In the genomic region with DNA sequence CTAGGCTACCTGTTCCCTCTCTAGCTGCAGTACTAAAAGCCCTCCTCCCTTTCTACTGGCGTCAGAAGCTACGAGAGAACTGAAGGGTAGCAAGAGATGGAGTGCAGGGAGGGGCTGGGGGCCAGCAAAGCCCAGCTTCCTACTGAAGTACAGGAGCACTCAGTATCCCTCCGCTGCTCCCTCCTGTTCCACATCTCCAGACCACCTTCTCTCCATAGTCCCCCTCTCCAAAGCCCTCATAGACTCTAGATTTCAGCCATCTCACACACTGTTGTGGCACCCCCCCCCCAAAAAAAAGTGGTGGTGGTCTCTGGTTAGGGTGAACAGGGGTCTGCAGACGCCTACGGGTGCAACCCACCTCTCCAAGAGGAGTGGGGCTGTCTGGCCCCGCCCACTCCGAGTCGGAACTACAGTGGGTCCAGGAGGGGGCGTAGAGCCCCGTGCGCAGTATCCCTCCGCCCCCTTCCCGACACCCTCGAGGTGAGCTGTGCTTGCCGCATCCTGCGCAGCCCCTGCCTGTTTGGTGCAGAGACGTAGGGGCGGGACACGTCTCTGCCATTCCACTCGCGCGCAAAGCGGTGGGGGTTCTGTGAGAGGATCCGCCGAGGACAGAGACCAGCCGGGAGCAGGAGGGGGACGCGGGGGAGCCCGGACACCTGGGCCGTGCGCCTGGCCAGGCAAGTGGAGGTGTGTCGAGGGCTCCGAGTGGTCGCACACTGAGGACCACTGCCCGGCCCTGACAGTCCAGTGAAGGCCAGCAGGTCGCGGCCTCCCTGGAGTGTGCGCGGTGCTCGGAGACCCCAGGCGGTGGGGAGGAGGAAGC, we compare ENCODE assay signal across 8 mouse cellular contexts. TPM values are rescaled to one million over a fixed set of nuclear protein-coding genes. Genes with fewer than 3 reads are reported as not detected.
A peak's percentile ranks its signal among the peaks of the same experiment; 100 is the strongest.
DNase-seq lines count a peak whose midpoint lies in the region; ATAC-seq and TF ChIP-seq lines count a peak whose summit lies in the region.

No protein-coding gene starts in this region.

- ATAC-seq in forebrain, postnatal 0 days: peak; percentile 98
- peak; percentile 95 for ATAC-seq in liver, postnatal 0 days
- ATAC-seq in neural tube, embryonic 15.5 days (ENCODE audit: low FRiP score): peak; percentile 99

- peak overlapping the region; percentile 72 for H3K4me3 ChIP-seq in ES-Bruce4 (ENCODE audit: low read depth, low read length)
- peak overlapping the region; percentile 58 for H3K4me3 ChIP-seq in forebrain, postnatal 0 days (ENCODE audit: low read depth, low read length)
- H3K4me3 ChIP-seq in liver, postnatal 0 days (ENCODE audit: low read depth, low read length): peak overlapping the region; percentile 60
- peak overlapping the region; percentile 59 for H3K4me3 ChIP-seq in neural tube, embryonic 15.5 days (replicated peaks)

- no peak overlapping the region; the same call in 1 of the 2 replicates for H3K27ac ChIP-seq in ES-Bruce4 (ENCODE audit: insufficient read depth, low read length)
- peak overlapping the region; percentile 86 for H3K27ac ChIP-seq in forebrain, postnatal 0 days (ENCODE audit: low read depth, low read length)
- peak overlapping the region; percentile 63 for H3K27ac ChIP-seq in liver, postnatal 0 days (ENCODE audit: low read depth)
- peak overlapping the region; percentile 94 for H3K27ac ChIP-seq in neural tube, embryonic 15.5 days (replicated peaks)

- no peak for TF ChIP-seq CTCF in ES-Bruce4 (IDR thresholded peaks at IDR 0.05; ENCODE audit: low read depth, low read length)
- TF ChIP-seq CTCF in forebrain, postnatal 0 days (IDR thresholded peaks at IDR 0.05; ENCODE audit: low read depth): peak; percentile 47; the same call in 1 of the 2 replicates
- peak; percentile 9; the same call in 1 of the 2 replicates for TF ChIP-seq CTCF in liver, postnatal 0 days (IDR thresholded peaks at IDR 0.05; ENCODE audit: low read depth)

- intact Hi-C loops in heart, postnatal 25 days (cut with DNase I): no loop called here

- H3K9me3 ChIP-seq in ES-Bruce4 (replicated peaks; ENCODE audit: control insufficient read depth, insufficient read depth, low read length, poor library complexity, severe bottlenecking): no peaks in the 10 kb centered on the region
- no peaks in the 10 kb centered on the region for H3K9me3 ChIP-seq in forebrain, postnatal 0 days (ENCODE audit: low read length)
- no peaks in the 10 kb centered on the region for H3K9me3 ChIP-seq in liver, postnatal 0 days (ENCODE audit: low read length)
- H3K9me3 ChIP-seq in neural tube, embryonic 15.5 days (replicated peaks): no peaks in the 10 kb centered on the region

- H3K4me1 ChIP-seq in ES-Bruce4 (ENCODE audit: control insufficient read depth, insufficient read depth, low read length): no peaks in the 10 kb centered on the region
- H3K4me1 ChIP-seq in forebrain, postnatal 0 days (ENCODE audit: insufficient read depth): no peaks in the 10 kb centered on the region
- no peaks in the 10 kb centered on the region; the same call in 1 of the 2 replicates for H3K4me1 ChIP-seq in liver, postnatal 0 days (ENCODE audit: insufficient read depth)
- H3K4me1 ChIP-seq in neural tube, embryonic 15.5 days: peaks cover 2% of the 10 kb centered on the region; the same call in 1 of the 2 replicates

- peak overlapping the region; percentile 80 for H3K9ac ChIP-seq in ES-Bruce4 (ENCODE audit: low read depth, poor library complexity, severe bottlenecking)
- peak overlapping the region; percentile 79 for H3K9ac ChIP-seq in forebrain, postnatal 0 days
- peak overlapping the region; percentile 75 for H3K9ac ChIP-seq in liver, postnatal 0 days (replicated peaks)
- H3K9ac ChIP-seq in neural tube, embryonic 15.5 days (replicated peaks): peak overlapping the region; percentile 79

- no peaks in the 10 kb centered on the region; the same call in none of the 2 replicates for H3K36me3 ChIP-seq in ES-Bruce4 (ENCODE audit: control insufficient read depth, insufficient read depth, low read length, poor library complexity, severe bottlenecking)
- H3K36me3 ChIP-seq in forebrain, postnatal 0 days (ENCODE audit: insufficient read depth): no peaks in the 10 kb centered on the region
- no peaks in the 10 kb centered on the region for H3K36me3 ChIP-seq in liver, postnatal 0 days (replicated peaks; ENCODE audit: insufficient read depth, low read length)
- peaks cover 22% of the 10 kb centered on the region for H3K36me3 ChIP-seq in neural tube, embryonic 15.5 days

- peak; percentile 85 for DNase-seq in cerebellum, adult 11-12 months
- peak; percentile 91 for DNase-seq in forebrain, postnatal 0 days
- DNase-seq in heart, postnatal 25 days (ENCODE audit: low spot score): peak; percentile 36
- DNase-seq in layer of hippocampus, adult 18-20 months (ENCODE audit: low spot score in 2 of 2): peak; percentile 80 to 83
- DNase-seq in liver, postnatal 0 days: peak; percentile 65
- DNase-seq in testis, postnatal 14 days (ENCODE audit: low spot score): peak; percentile 89

- no peak for TF ChIP-seq EP300 in ES-Bruce4 (IDR thresholded peaks at IDR 0.05; ENCODE audit: insufficient read depth, low read depth, low read length)
- TF ChIP-seq EP300 in liver, postnatal 0 days (IDR thresholded peaks at IDR 0.05; ENCODE audit: low read depth): no peak

- H3K27me3 ChIP-seq in ES-Bruce4 (ENCODE audit: control insufficient read depth, insufficient read depth, low read length, poor library complexity, severe bottlenecking): no peaks in the 10 kb centered on the region
- H3K27me3 ChIP-seq in forebrain, postnatal 0 days (ENCODE audit: insufficient read depth, low read length): no peaks in the 10 kb centered on the region
- H3K27me3 ChIP-seq in liver, postnatal 0 days (ENCODE audit: insufficient read depth, low read length): no peaks in the 10 kb centered on the region
- H3K27me3 ChIP-seq in neural tube, embryonic 15.5 days (replicated peaks): no peaks in the 10 kb centered on the region

- 27% methylated on average over 34 of the region's 41 CpGs for WGBS in forebrain, postnatal 0 days
- WGBS in liver, postnatal 0 days (ENCODE audit: insufficient replicate concordance): 25% methylated on average over 22 of the region's 41 CpGs
- WGBS in neural tube, embryonic 15.5 days: 15% methylated on average over 39 of the region's 41 CpGs

- peak; percentile 46 for TF ChIP-seq POLR2A in ES-Bruce4 (IDR thresholded peaks at IDR 0.05; ENCODE audit: insufficient read depth, low read length)

- peak overlapping the region; percentile 46 for H3K4me2 ChIP-seq in forebrain, postnatal 0 days (ENCODE audit: low read depth)
- peak overlapping the region; percentile 71 for H3K4me2 ChIP-seq in liver, postnatal 0 days (ENCODE audit: low read depth, low read length)
- peak overlapping the region; percentile 56 for H3K4me2 ChIP-seq in neural tube, embryonic 15.5 days

RNA-seq across cellular contexts. Expression of gene Gprasp2, which starts 46.8 kb away (rescaled TPM):
- 25.2 and 30.4 TPM in 2 replicates for polyA plus RNA-seq in ES-Bruce4 (2011; ENCODE audit: insufficient read depth, insufficient read length, low read depth, missing spikeins)
- 121 and 175 TPM in 2 replicates for total RNA-seq in forebrain, postnatal 0 days (2014; rRNA removed)
- polyA plus RNA-seq in forebrain, postnatal 0 days (2015; fragmentation: Nextera tagmentation; extraction: Ambion mirVana): 105 and 155 TPM in 2 replicates
- total RNA-seq in heart, postnatal 25 days (2021): 1 to 10 TPM; 1.2 to 3.6 TPM
- total RNA-seq in layer of hippocampus, adult 18-20 months (2021): 100 to 1,000 TPM; 194 to 223 TPM
- 0.19 and 0.26 TPM in 2 replicates for polyA plus RNA-seq in liver, postnatal 0 days (2015; fragmentation: Nextera tagmentation; extraction: Ambion mirVana)
- polyA plus RNA-seq in neural tube, embryonic 15.5 days (2015; fragmentation: Nextera tagmentation; extraction: Ambion mirVana): 195 and 230 TPM in 2 replicates

Comparison
In these comparisons a context has a peak if more than half of its experiments do, and no peak if none do; other contexts are left out.
1. DNase-seq: peak in every context shown above with its lines; median percentile 91 in forebrain, postnatal 0 days; 89 in testis, postnatal 14 days; 85 in cerebellum, adult 11-12 months; 82 in layer of hippocampus, adult 18-20 months; 65 in liver, postnatal 0 days; 36 in heart, postnatal 25 days.
2. RNA of gene Gprasp2, which starts 46.8 kb away (polyA plus RNA-seq): 195 to 230 TPM in neural tube, embryonic 15.5 days, 105 to 155 TPM in forebrain, postnatal 0 days and 25.2 to 30.4 TPM in ES-Bruce4; 0.19 to 0.26 TPM in liver, postnatal 0 days; every median in the first group is over 10 times any median in the second.
3. Peak in every context shown above with its lines, with median percentiles within 50 percentile points of each other: H3K4me3 ChIP-seq, H3K9ac ChIP-seq, ATAC-seq and H3K4me2 ChIP-seq.